Mouse (Mus musculus) neural tube, embryonic 10.5 days (tissue): ENCODE results near the gene Gm19684.
"Not testable (repeated sequence)": the region's sequence is repeated elsewhere in the genome, so short reads cannot be mapped to it uniquely, and the experiment has no call there.

Experiments used
- DNase-seq: peaks from one replicate; pipeline ENCODE4 v3.0.0-alpha.2; 2017; ENCODE audit warnings: low spot score; ENCODE audit errors: extremely low spot score

Gm19684 gene

GRCm38 (mm10) chr17:36128968-36129817 lies 7.7 kb downstream of the Gm19684 start, which contains the start of gene Gm7030:
Gene Gm7030, minus strand, starts transcription at chr17:36129425.
- DNase-seq = not testable (repeated sequence)

GRCm38 (mm10) chr17:36131516-36132265 lies 10.2 kb downstream of the Gm19684 start:
- DNase-seq = no peak

- not testable (repeated sequence) for DNase-seq
Measured at GRCm38 (mm10) chr17:36135421-36136231, 14.1 kb downstream of the Gm19684 start.

GRCm38 (mm10) chr17:36136299-36136848 lies 14.9 kb downstream of the Gm19684 start:
- DNase-seq = not testable (repeated sequence)

- DNase-seq = no peak
Measured at GRCm38 (mm10) chr17:36145111-36145860, 23.8 kb downstream of the Gm19684 start.

- DNase-seq = not testable (repeated sequence)
Measured at GRCm38 (mm10) chr17:36145861-36146156, 24.3 kb downstream of the Gm19684 start.

- DNase-seq = not testable (repeated sequence)
Measured at GRCm38 (mm10) chr17:36146937-36147336, 25.5 kb downstream of the Gm19684 start.

GRCm38 (mm10) chr17:36148468-36148867 lies 27.0 kb downstream of the Gm19684 start:
- DNase-seq = not testable (repeated sequence)

GRCm38 (mm10) chr17:36151200-36151599 lies 29.7 kb downstream of the Gm19684 start:
- not testable (repeated sequence) for DNase-seq

GRCm38 (mm10) chr17:36154271-36155149 lies 33.0 kb downstream of the Gm19684 start:
- no peak for DNase-seq

- peak; percentile 58 for DNase-seq
Measured at GRCm38 (mm10) chr17:36157782-36158181, 36.3 kb downstream of the Gm19684 start.

GRCm38 (mm10) chr17:36158264-36158663 lies 36.8 kb downstream of the Gm19684 start:
- DNase-seq = not testable (repeated sequence)

- peak; percentile 40 for DNase-seq
Measured at GRCm38 (mm10) chr17:36161129-36162051, 39.9 kb downstream of the Gm19684 start.

GRCm38 (mm10) chr17:36166901-36167300 lies 45.4 kb downstream of the Gm19684 start:
- peak; percentile 29 for DNase-seq

- DNase-seq = peak; percentile 32
Measured at GRCm38 (mm10) chr17:36167306-36168038, 46.0 kb downstream of the Gm19684 start.

GRCm38 (mm10) chr17:36168039-36168652 lies 46.7 kb downstream of the Gm19684 start, which contains the start of gene Gm8909:
Gene Gm8909, minus strand, starts transcription at chr17:36168537.
- DNase-seq = peak; percentile 40

- not testable (repeated sequence) for DNase-seq
Measured at GRCm38 (mm10) chr17:36169094-36169493, 47.6 kb downstream of the Gm19684 start.
